Mouse (Mus musculus) myocyte (in vitro differentiated cells): Measurements from ENCODE around the gene Aamp. TPM values are rescaled to one million over a fixed set of nuclear protein-coding genes. Genes with fewer than 3 reads are reported as not detected.

Experiments used
- H3K27me3 ChIP-seq: one replicate; pipeline ENCODE4 v1.6.1; 2011; ENCODE audit not compliant: control insufficient read depth, insufficient read depth, insufficient read length
- H3K36me3 ChIP-seq: one replicate; pipeline ENCODE4 v1.6.1; 2011; ENCODE audit not compliant: control insufficient read depth, insufficient read depth
- H3K4me2 ChIP-seq: one replicate; pipeline ENCODE4 v1.6.1; 2011; ENCODE audit warnings: low read depth, control low read depth
- H3K4me3 ChIP-seq: one replicate; pipeline ENCODE4 v1.5.1; 2011; ENCODE audit warnings: mild to moderate bottlenecking, control low read depth, moderate library complexity
- H3K79me2 ChIP-seq: one replicate; pipeline ENCODE4 v1.6.1; 2011; ENCODE audit not compliant: control insufficient read depth, insufficient read depth
- H3ac ChIP-seq: one replicate; pipeline ENCODE4 v1.6.1; 2011; ENCODE audit not compliant: control insufficient read depth, insufficient read length
- CEBPB ChIP-seq: IDR thresholded peaks from 2 replicates; pipeline ENCODE4 v1.6.1; 2011; ENCODE audit warnings: mild to moderate bottlenecking, moderate library complexity; ENCODE audit not compliant: poor library complexity, insufficient read depth, severe bottlenecking
- E2F4 ChIP-seq: IDR thresholded peaks from one replicate; pipeline ENCODE4 v1.6.1; 2011; ENCODE audit warnings: mild to moderate bottlenecking, control low read depth, moderate library complexity; ENCODE audit not compliant: insufficient read depth
- MAX ChIP-seq: IDR thresholded peaks from one replicate; pipeline ENCODE4 v1.6.1; 2011; ENCODE audit warnings: low read depth, mild to moderate bottlenecking, control low read depth
- MYOD1 ChIP-seq, 3 experiments: IDR thresholded peaks; one replicate each; pipeline ENCODE4 v1.6.1; 2011; ENCODE audit warnings: control low read depth in 2 of 3, low read depth in 2 of 3, mild to moderate bottlenecking in 2 of 3, moderate library complexity in 1 of 3; ENCODE audit not compliant: insufficient read length in 2 of 3, control insufficient read depth in 1 of 3
- MYOG ChIP-seq, 3 experiments: IDR thresholded peaks; one replicate each; pipeline ENCODE4 v1.6.1; 2011; ENCODE audit warnings: control low read depth in 2 of 3, low read depth in 2 of 3, mild to moderate bottlenecking in 2 of 3; ENCODE audit not compliant: insufficient read length in 2 of 3, control insufficient read depth in 1 of 3, insufficient read depth in 1 of 3
- POLR2A ChIP-seq: IDR thresholded peaks from one replicate; pipeline ENCODE4 v1.6.1; 2011; ENCODE audit warnings: low read depth, mild to moderate bottlenecking, control low read depth, moderate library complexity; ENCODE audit not compliant: insufficient read length
- POLR2AphosphoS2 ChIP-seq: IDR thresholded peaks from one replicate; pipeline ENCODE4 v1.6.1; 2011; ENCODE audit warnings: low read depth, control low read depth; ENCODE audit not compliant: insufficient read length
- REST ChIP-seq: IDR thresholded peaks from one replicate; pipeline ENCODE4 v1.6.1; 2011; ENCODE audit warnings: mild to moderate bottlenecking, control low read depth, moderate library complexity; ENCODE audit not compliant: insufficient read depth, insufficient read length
- SRF ChIP-seq: IDR thresholded peaks from one replicate; pipeline ENCODE4 v1.6.1; 2011; ENCODE audit warnings: low read depth; ENCODE audit not compliant: control insufficient read depth, insufficient read length
- TCF12 ChIP-seq: IDR thresholded peaks from one replicate; pipeline ENCODE4 v1.6.1; 2011; ENCODE audit warnings: mild to moderate bottlenecking, control low read depth; ENCODE audit not compliant: poor library complexity, insufficient read depth, severe bottlenecking
- TCF3 ChIP-seq: IDR thresholded peaks from one replicate; pipeline ENCODE4 v1.6.1; 2011; ENCODE audit warnings: low read depth, control low read depth; ENCODE audit not compliant: insufficient read length
- USF1 ChIP-seq: IDR thresholded peaks from one replicate; pipeline ENCODE4 v1.6.1; 2011; ENCODE audit warnings: low read depth, mild to moderate bottlenecking, control low read depth, moderate library complexity
- polyA plus RNA-seq: library from polyadenylated mRNA; unstranded; fragments of >200 nt; fragmentation: generic; extraction: Trizol; gene quantifications from one replicate; pipeline ENCODE4 v1.2.1, GENCODE M21; 2012; ENCODE audit warnings: missing spikeins

The Aamp gene
- polyA plus RNA-seq, 1 experiment = 199 TPM

DNA sequence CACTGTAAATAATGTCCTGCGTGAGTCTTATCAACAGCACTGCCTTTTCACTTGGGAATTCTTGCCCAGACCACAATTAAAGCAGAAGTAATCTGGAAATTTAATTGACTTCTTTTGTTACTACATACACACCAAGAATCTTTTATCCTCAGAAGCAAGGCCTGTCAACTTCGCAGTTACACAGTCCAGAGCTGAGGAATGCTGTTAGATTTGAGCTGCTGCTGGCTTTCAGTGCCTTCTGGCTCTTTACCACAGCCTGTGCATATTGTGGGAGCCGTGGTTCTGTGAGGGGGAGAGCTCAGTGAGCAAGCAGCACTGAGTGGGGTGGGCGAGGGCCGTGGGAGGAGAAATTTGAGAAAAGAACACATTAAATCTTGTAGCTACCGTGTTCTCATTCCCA is 44.2 kb downstream of the Aamp start:
- Histone ChIP-seq H3K4me2 (peak overlapping the region; percentile 92), H3K27me3 (no peaks in the 10 kb centered on the region), H3K79me2 (peaks cover 88% of the 10 kb centered on the region), H3K36me3 (no peaks in the 10 kb centered on the region), H3ac (no peak overlapping the region), H3K4me3 (no peak overlapping the region)
- TF ChIP-seq POLR2AphosphoS2 (no peak), POLR2A (no peak), E2F4 (no peak), MAX (no peak), TCF3 (no peak), MYOD1 (IDR thresholded peaks at IDR 0.05; ENCODE audit: control insufficient read depth in 1 of 3, insufficient read length in 2 of 3, low read depth in 2 of 3) (no peak), TCF12 (no peak), MYOG (IDR thresholded peaks at IDR 0.05; ENCODE audit: control insufficient read depth in 1 of 3, insufficient read depth in 1 of 3, insufficient read length in 2 of 3, low read depth in 2 of 3) (no peak), SRF (no peak), REST (no peak), USF1 (no peak)

DNA sequence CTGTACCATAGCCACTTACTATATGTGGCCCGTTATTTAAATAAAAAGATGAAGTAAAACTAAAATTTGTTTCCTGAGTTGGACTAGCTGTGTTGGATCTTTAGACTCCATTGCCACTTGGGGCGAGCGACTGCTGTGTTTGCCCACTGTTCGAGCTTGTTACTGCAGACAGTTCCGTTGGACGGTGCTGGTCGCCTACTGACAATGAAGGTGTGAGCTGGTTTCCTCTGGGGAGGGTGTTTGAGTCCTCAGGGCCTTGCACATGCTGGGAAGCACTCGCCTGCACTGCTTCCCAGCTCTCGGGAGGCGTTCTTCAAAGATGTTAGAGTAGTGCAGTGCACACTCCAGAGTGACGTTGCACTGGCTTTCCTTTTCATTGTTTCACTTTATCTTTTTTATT is 44.9 kb downstream of the Aamp start:
- no peak for TF ChIP-seq REST
- no peak for TF ChIP-seq POLR2AphosphoS2
- no peak for TF ChIP-seq MYOD1 (IDR thresholded peaks at IDR 0.05; ENCODE audit: control insufficient read depth in 1 of 3, insufficient read length in 2 of 3, low read depth in 2 of 3)
- no peak for TF ChIP-seq TCF3
- no peak for TF ChIP-seq E2F4
- no peak for TF ChIP-seq MYOG (IDR thresholded peaks at IDR 0.05; ENCODE audit: control insufficient read depth in 1 of 3, insufficient read depth in 1 of 3, insufficient read length in 2 of 3, low read depth in 2 of 3)
- no peak for TF ChIP-seq CEBPB
- no peaks in the 10 kb centered on the region for H3K36me3 ChIP-seq
- peaks cover 81% of the 10 kb centered on the region for H3K79me2 ChIP-seq
- H3K4me2 ChIP-seq = peak overlapping the region; percentile 92
- peak overlapping the region; percentile 98 for H3K4me3 ChIP-seq
- H3ac ChIP-seq = no peak overlapping the region
- no peaks in the 10 kb centered on the region for H3K27me3 ChIP-seq

DNA sequence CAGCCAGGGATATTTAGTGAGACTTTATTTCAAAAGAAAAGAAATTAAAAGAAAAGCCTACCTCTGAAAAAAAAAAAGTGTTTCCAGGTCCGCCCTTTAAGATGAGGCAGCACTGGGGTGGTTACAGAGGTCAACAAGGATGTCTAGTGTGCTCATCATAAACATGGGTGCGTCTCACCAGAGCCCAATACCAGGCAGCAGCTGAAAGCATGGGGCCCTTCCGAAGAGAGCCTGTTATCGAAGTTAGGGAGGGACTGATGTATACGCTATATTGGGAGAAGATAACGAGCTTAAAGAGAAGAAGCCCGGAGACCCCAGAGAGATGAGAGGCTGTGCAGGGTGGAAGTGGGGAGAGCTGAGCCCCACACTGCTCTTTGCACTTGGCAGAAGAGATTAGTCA is 45.4 kb downstream of the Aamp start:
- peak overlapping the region; percentile 98 for H3K4me3 ChIP-seq
- no peak for TF ChIP-seq TCF3
- no peak for TF ChIP-seq REST
- TF ChIP-seq TCF12 = no peak
- no peak for TF ChIP-seq E2F4
- no peak for TF ChIP-seq MAX
- no peak for TF ChIP-seq POLR2A
- TF ChIP-seq USF1 = no peak
- TF ChIP-seq CEBPB = no peak
- TF ChIP-seq POLR2AphosphoS2 = no peak
- TF ChIP-seq SRF = no peak
- TF ChIP-seq MYOD1 (IDR thresholded peaks at IDR 0.05; ENCODE audit: control insufficient read depth in 1 of 3, insufficient read length in 2 of 3, low read depth in 2 of 3) = no peak
- TF ChIP-seq MYOG (IDR thresholded peaks at IDR 0.05; ENCODE audit: control insufficient read depth in 1 of 3, insufficient read depth in 1 of 3, insufficient read length in 2 of 3, low read depth in 2 of 3) = no peak

DNA sequence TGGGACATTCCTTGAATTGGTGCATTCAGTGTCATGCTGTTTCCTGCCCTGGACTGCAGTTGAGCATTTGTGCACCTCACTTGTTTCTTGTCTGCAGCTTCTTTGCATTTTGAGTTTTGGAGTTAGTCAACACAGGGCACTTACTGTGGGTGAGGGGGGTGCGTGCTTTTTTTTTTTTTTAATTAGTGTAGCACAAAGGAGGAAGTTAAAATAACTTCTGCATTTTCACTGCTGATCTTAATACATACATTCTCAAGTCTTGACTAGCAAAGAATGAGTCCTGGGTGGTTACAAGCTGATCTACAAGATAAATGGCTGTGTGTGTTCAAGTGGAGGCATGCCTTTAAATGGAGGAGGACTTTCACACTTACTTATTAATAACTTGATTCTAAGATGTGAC is 46.4 kb downstream of the Aamp start:
- Histone ChIP-seq H3ac (no peak overlapping the region), H3K27me3 (no peaks in the 10 kb centered on the region), H3K36me3 (no peaks in the 10 kb centered on the region), H3K4me3 (peak overlapping the region; percentile 98), H3K79me2 (peaks cover 66% of the 10 kb centered on the region), H3K4me2 (peak overlapping the region; percentile 92)
- no peak for TF ChIP-seq CEBPB
- TF ChIP-seq TCF3 = no peak
- no peak for TF ChIP-seq MYOD1 (IDR thresholded peaks at IDR 0.05; ENCODE audit: control insufficient read depth in 1 of 3, insufficient read length in 2 of 3, low read depth in 2 of 3)
- no peak for TF ChIP-seq USF1
- TF ChIP-seq REST = no peak
- no peak for TF ChIP-seq POLR2A
- no peak for TF ChIP-seq TCF12
- TF ChIP-seq MAX = no peak
- no peak for TF ChIP-seq E2F4
- no peak for TF ChIP-seq SRF
- TF ChIP-seq MYOG (IDR thresholded peaks at IDR 0.05; ENCODE audit: control insufficient read depth in 1 of 3, insufficient read depth in 1 of 3, insufficient read length in 2 of 3, low read depth in 2 of 3) = no peak
- TF ChIP-seq POLR2AphosphoS2 = no peak

More for the DNA sequence above, 45.4 kb downstream of the Aamp start:
- H3K4me2 ChIP-seq = peak overlapping the region; percentile 92
- peaks cover 77% of the 10 kb centered on the region for H3K79me2 ChIP-seq
- H3K36me3 ChIP-seq = no peaks in the 10 kb centered on the region
- no peaks in the 10 kb centered on the region for H3K27me3 ChIP-seq
- no peak overlapping the region for H3ac ChIP-seq

DNA sequence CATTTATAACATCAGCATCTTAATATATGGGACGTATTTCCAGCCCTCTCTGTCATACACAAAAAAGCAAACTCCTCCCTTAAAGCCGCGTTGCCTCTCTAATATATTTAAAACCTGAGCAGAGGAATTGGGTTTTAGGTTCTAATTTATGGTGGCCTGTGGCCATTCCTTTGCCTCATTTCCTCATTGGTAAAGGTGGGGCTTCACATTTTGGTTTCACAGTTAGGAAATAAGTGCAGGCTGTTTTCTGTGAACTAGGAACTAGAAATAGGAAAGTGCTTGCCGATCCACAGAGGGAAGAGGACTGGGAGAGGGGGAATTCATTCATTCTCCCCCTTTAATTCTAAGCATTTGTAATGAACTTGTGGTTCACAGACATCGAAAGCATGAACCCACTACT is 46.9 kb downstream of the Aamp start:
- Histone ChIP-seq H3K4me3 (peak overlapping the region; percentile 98), H3K36me3 (no peaks in the 10 kb centered on the region), H3K4me2 (peak overlapping the region; percentile 92), H3K27me3 (no peaks in the 10 kb centered on the region), H3K79me2 (peaks cover 62% of the 10 kb centered on the region), H3ac (no peak overlapping the region)
- TF ChIP-seq USF1 = no peak
- no peak for TF ChIP-seq CEBPB
- no peak for TF ChIP-seq POLR2AphosphoS2
- TF ChIP-seq MYOG (IDR thresholded peaks at IDR 0.05; ENCODE audit: control insufficient read depth in 1 of 3, insufficient read depth in 1 of 3, insufficient read length in 2 of 3, low read depth in 2 of 3) = no peak
- TF ChIP-seq MYOD1 (IDR thresholded peaks at IDR 0.05; ENCODE audit: control insufficient read depth in 1 of 3, insufficient read length in 2 of 3, low read depth in 2 of 3) = no peak
- no peak for TF ChIP-seq E2F4
- no peak for TF ChIP-seq POLR2A
- TF ChIP-seq TCF3 = no peak
- TF ChIP-seq MAX = no peak
- TF ChIP-seq SRF = no peak
- no peak for TF ChIP-seq REST
